Mouse (Mus musculus) intestine, embryonic 15.5 days (tissue): ENCODE measurements around the gene Gm20388. TPM values are rescaled to one million over a fixed set of nuclear protein-coding genes. Genes with fewer than 3 reads are reported as not detected.

ENCODE experiments used
- ATAC-seq: fragments of 200-750 bp; cut with Nextera tagmentation; 2 replicates; pipeline ENCODE4 v1.8.0; 2017; ENCODE audit warnings: moderate TSS enrichment, moderate library complexity
- H3K27ac ChIP-seq: fragments of 300-500 bp; sonication (generic); 2 replicates; pipeline ENCODE4 v1.5.1; 2015; ENCODE audit warnings: mild to moderate bottlenecking, inconsistent platforms
- H3K27me3 ChIP-seq: fragments of 300-500 bp; sonication (generic); replicated peaks from 2 replicates; pipeline ENCODE4 v1.6.1; 2015; ENCODE audit warnings: inconsistent platforms
- H3K36me3 ChIP-seq: fragments of 300-500 bp; sonication (generic); 2 replicates; pipeline ENCODE4 v1.6.1; 2015; ENCODE audit warnings: inconsistent platforms
- H3K4me1 ChIP-seq: fragments of 300-500 bp; sonication (generic); replicated peaks from 2 replicates; pipeline ENCODE4 v1.6.1; 2015; ENCODE audit warnings: inconsistent platforms
- H3K4me2 ChIP-seq: fragments of 300-500 bp; sonication (generic); replicated peaks from 2 replicates; pipeline ENCODE4 v1.6.1; 2015; ENCODE audit warnings: mild to moderate bottlenecking, inconsistent platforms
- H3K4me3 ChIP-seq: fragments of 300-500 bp; sonication (generic); replicated peaks from 2 replicates; pipeline ENCODE4 v1.5.1; 2015; ENCODE audit warnings: inconsistent platforms
- H3K9ac ChIP-seq: fragments of 300-500 bp; sonication (generic); 2 replicates; pipeline ENCODE4 v1.6.1; 2015; ENCODE audit warnings: inconsistent platforms
- H3K9me3 ChIP-seq: fragments of 300-500 bp; sonication (generic); 2 replicates; pipeline ENCODE4 v1.6.1; 2016; ENCODE audit warnings: inconsistent platforms
- WGBS: fragments of 180-500 bp; shearing (Covaris S2); methylation state at CpG from one replicate; pipeline ENCODE4 v1.1.7; 2015; 5-methylcytosine and 5-hydroxymethylcytosine counted together
- polyA plus RNA-seq: library from polyadenylated mRNA; unstranded; fragments of >200 nt; fragmentation: Nextera tagmentation; extraction: Ambion mirVana; gene quantifications from 2 replicates; pipeline ENCODE4 v1.2.1, GENCODE M21; 2015

The Gm20388 gene
- polyA plus RNA-seq, 1 experiment from 2014 or later: not detected

- no peak overlapping the region for H3K4me3 ChIP-seq
- H3K4me1 ChIP-seq: peaks cover 19% of the 10 kb centered on the region
- no peak overlapping the region for H3K9ac ChIP-seq
- no peaks in the 10 kb centered on the region for H3K9me3 ChIP-seq
- no peak overlapping the region for H3K4me2 ChIP-seq
- no peak overlapping the region for H3K27ac ChIP-seq
- H3K27me3 ChIP-seq: no peaks in the 10 kb centered on the region
- WGBS: 96% methylated on average over 9 of the region's 9 CpGs
- ATAC-seq: no peak
- H3K36me3 ChIP-seq: no peaks in the 10 kb centered on the region
These were observed 2627.9 kb downstream of the Gm20388 start for GRCm38 (mm10) chr8:122538310-122539076.

- Histone ChIP-seq H3K9me3 (no peaks in the 10 kb centered on the region), H3K4me3 (no peak overlapping the region), H3K27me3 (no peaks in the 10 kb centered on the region), H3K9ac (no peak overlapping the region), H3K36me3 (no peaks in the 10 kb centered on the region), H3K27ac (no peak overlapping the region), H3K4me1 (peaks cover 35% of the 10 kb centered on the region), H3K4me2 (no peak overlapping the region)
- no peak for ATAC-seq
- WGBS: 87% methylated on average over 8 of the region's 8 CpGs
These were observed 2633.5 kb downstream of the Gm20388 start for GRCm38 (mm10) chr8:122544138-122544537.

- WGBS: 70% methylated on average over 7 of the region's 7 CpGs
- H3K9ac ChIP-seq: no peak overlapping the region
- no peaks in the 10 kb centered on the region for H3K27me3 ChIP-seq
- H3K27ac ChIP-seq: peak overlapping the region; percentile 56; the same call in 1 of the 2 replicates
- peak; percentile 44; the same call in 1 of the 2 replicates for ATAC-seq
- peak overlapping the region; percentile 92; the same call in 1 of the 2 replicates for H3K4me2 ChIP-seq
- H3K36me3 ChIP-seq: no peaks in the 10 kb centered on the region
- H3K9me3 ChIP-seq: no peaks in the 10 kb centered on the region
- no peak overlapping the region for H3K4me3 ChIP-seq
- H3K4me1 ChIP-seq: peaks cover 48% of the 10 kb centered on the region
These were observed 2635.6 kb downstream of the Gm20388 start for GRCm38 (mm10) chr8:122546066-122546755.

GRCm38 (mm10) chr8:122546811-122547453 is 2636.3 kb downstream of the Gm20388 start:
- ATAC-seq: no peak
- H3K9ac ChIP-seq: peak overlapping the region; percentile 6; the same call in 1 of the 2 replicates
- peaks cover 50% of the 10 kb centered on the region for H3K4me1 ChIP-seq
- peak overlapping the region; percentile 92 for H3K4me2 ChIP-seq
- H3K36me3 ChIP-seq: no peaks in the 10 kb centered on the region
- no peaks in the 10 kb centered on the region for H3K9me3 ChIP-seq
- 53% methylated on average over 24 of the region's 24 CpGs for WGBS
- H3K4me3 ChIP-seq: 0 out of 2 replicates have a peak overlapping the region, but pooled peaks have one; percentile 5
- H3K27ac ChIP-seq: peak overlapping the region; percentile 56; the same call in 1 of the 2 replicates
- no peaks in the 10 kb centered on the region for H3K27me3 ChIP-seq

GRCm38 (mm10) chr8:122547815-122548214 is 2637.2 kb downstream of the Gm20388 start:
- Histone ChIP-seq H3K27ac (peak overlapping the region; percentile 56), H3K9me3 (no peaks in the 10 kb centered on the region), H3K9ac (0 out of 2 replicates have a peak overlapping the region, but pooled peaks have one; percentile 6), H3K4me3 (no peak overlapping the region; the same call in 1 of the 2 replicates), H3K27me3 (no peaks in the 10 kb centered on the region), H3K4me1 (peaks cover 50% of the 10 kb centered on the region), H3K36me3 (no peaks in the 10 kb centered on the region), H3K4me2 (peak overlapping the region; percentile 92)
- WGBS: 35% methylated on average over 5 of the region's 5 CpGs
- peak; percentile 5; the same call in 1 of the 2 replicates for ATAC-seq

- 63% methylated on average over 13 of the region's 13 CpGs for WGBS
- Histone ChIP-seq H3K4me2 (peak overlapping the region; percentile 92), H3K27me3 (no peaks in the 10 kb centered on the region), H3K27ac (peak overlapping the region; percentile 49), H3K9me3 (no peaks in the 10 kb centered on the region), H3K36me3 (no peaks in the 10 kb centered on the region), H3K4me1 (peaks cover 50% of the 10 kb centered on the region), H3K9ac (no peak overlapping the region), H3K4me3 (no peak overlapping the region)
- no peak for ATAC-seq
These were observed 2637.7 kb downstream of the Gm20388 start for GRCm38 (mm10) chr8:122548331-122548730.

GRCm38 (mm10) chr8:122548891-122549439 is 2638.3 kb downstream of the Gm20388 start:
- Histone ChIP-seq H3K27ac (peak overlapping the region; percentile 49; the same call in 1 of the 2 replicates), H3K36me3 (no peaks in the 10 kb centered on the region), H3K9me3 (no peaks in the 10 kb centered on the region), H3K4me1 (peaks cover 50% of the 10 kb centered on the region), H3K27me3 (no peaks in the 10 kb centered on the region), H3K4me2 (peak overlapping the region; percentile 92), H3K4me3 (peak overlapping the region; percentile 87; the same call in 1 of the 2 replicates), H3K9ac (no peak overlapping the region; the same call in 1 of the 2 replicates)
- no peak for ATAC-seq
- WGBS: 79% methylated on average over 3 of the region's 3 CpGs

GRCm38 (mm10) chr8:122550234-122550994 is 2639.8 kb downstream of the Gm20388 start:
- Histone ChIP-seq H3K27ac (peak overlapping the region; percentile 90), H3K4me1 (peaks cover 48% of the 10 kb centered on the region)
- 3% methylated on average over 50 of the region's 52 CpGs for WGBS

GRCm38 (mm10) chr8:122550995-122551264 is 2640.3 kb downstream of the Gm20388 start:
- Histone ChIP-seq H3K9ac (peak overlapping the region; percentile 85), H3K9me3 (no peaks in the 10 kb centered on the region), H3K36me3 (no peaks in the 10 kb centered on the region), H3K4me2 (peak overlapping the region; percentile 92), H3K27ac (peak overlapping the region; percentile 90), H3K4me3 (peak overlapping the region; percentile 87), H3K27me3 (no peaks in the 10 kb centered on the region), H3K4me1 (peaks cover 48% of the 10 kb centered on the region)
- WGBS: 0% methylated on average over 43 of the region's 43 CpGs
- ATAC-seq: peak; percentile 55

More at GRCm38 (mm10) chr8:122550234-122550994, 2639.8 kb downstream of the Gm20388 start:
- Histone ChIP-seq H3K27me3 (no peaks in the 10 kb centered on the region), H3K4me2 (peak overlapping the region; percentile 92), H3K9ac (peak overlapping the region; percentile 85), H3K36me3 (no peaks in the 10 kb centered on the region), H3K9me3 (no peaks in the 10 kb centered on the region), H3K4me3 (peak overlapping the region; percentile 87)
- ATAC-seq: peak; percentile 57

GRCm38 (mm10) chr8:122551265-122552051 is 2640.8 kb downstream of the Gm20388 start, which contains the start of gene Piezo1:
TSS of gene Piezo1 (minus strand) at chr8:122551329.
- WGBS: 12% methylated on average over 44 of the region's 56 CpGs
- no peaks in the 10 kb centered on the region for H3K9me3 ChIP-seq
- H3K27me3 ChIP-seq: no peaks in the 10 kb centered on the region
- H3K36me3 ChIP-seq: no peaks in the 10 kb centered on the region
- H3K4me3 ChIP-seq: peak within 1 kb of the TSS; percentile 87
- peak within 1 kb of the TSS; percentile 92 for H3K4me2 ChIP-seq
- H3K27ac ChIP-seq: peak within 1 kb of the TSS; percentile 90
- H3K4me1 ChIP-seq: peaks cover 48% of the 10 kb centered on the region
- peak; percentile 89 for ATAC-seq
- peak within 1 kb of the TSS; percentile 85 for H3K9ac ChIP-seq

GRCm38 (mm10) chr8:122554786-122555185 is 2644.1 kb downstream of the Gm20388 start:
- Histone ChIP-seq H3K4me2 (no peak overlapping the region), H3K4me1 (peaks cover 30% of the 10 kb centered on the region), H3K9me3 (no peaks in the 10 kb centered on the region), H3K4me3 (no peak overlapping the region), H3K27me3 (no peaks in the 10 kb centered on the region), H3K9ac (no peak overlapping the region), H3K36me3 (no peaks in the 10 kb centered on the region), H3K27ac (no peak overlapping the region)
- 69% methylated on average over 6 of the region's 6 CpGs for WGBS
- ATAC-seq: no peak
